Mouse (Mus musculus) midbrain, embryonic 10.5 days (tissue): ENCODE results near the gene Esam. TPM values are rescaled to one million over a fixed set of nuclear protein-coding genes. Genes with fewer than 3 reads are reported as not detected.

Experiments used
- DNase-seq: peaks from one replicate; pipeline ENCODE4 v3.0.0-alpha.2; 2017; ENCODE audit warnings: low spot score
- H3K27ac ChIP-seq: fragments of 300-500 bp; sonication (generic); replicated peaks from 2 replicates; pipeline ENCODE4 v1.5.1; 2016; ENCODE audit warnings: mild to moderate bottlenecking
- H3K27me3 ChIP-seq: fragments of 300-500 bp; sonication (generic); 2 replicates; pipeline ENCODE4 v1.6.1; 2016; ENCODE audit warnings: low read depth, mild to moderate bottlenecking; ENCODE audit not compliant: poor library complexity, severe bottlenecking
- H3K36me3 ChIP-seq: fragments of 300-500 bp; sonication (generic); 2 replicates; pipeline ENCODE4 v1.6.1; 2016; ENCODE audit warnings: mild to moderate bottlenecking, moderate library complexity
- H3K4me1 ChIP-seq: fragments of 300-500 bp; sonication (generic); 2 replicates; pipeline ENCODE4 v1.6.1; 2016
- H3K4me3 ChIP-seq: fragments of 300-500 bp; sonication (generic); 2 replicates; pipeline ENCODE4 v1.5.1; 2016; ENCODE audit warnings: mild to moderate bottlenecking, moderate library complexity
- H3K9me3 ChIP-seq: fragments of 300-500 bp; sonication (generic); replicated peaks from 2 replicates; pipeline ENCODE4 v1.6.1; 2016; ENCODE audit warnings: mild to moderate bottlenecking
- WGBS: fragments of 180-500 bp; shearing (Covaris S2); methylation state at CpG from one replicate; pipeline ENCODE4 v1.1.7; 2016; 5-methylcytosine and 5-hydroxymethylcytosine counted together
- polyA plus RNA-seq: library from polyadenylated mRNA; unstranded; fragments of >200 nt; fragmentation: Nextera tagmentation; extraction: Ambion mirVana; gene quantifications from 2 replicates; pipeline ENCODE4 v1.2.1, GENCODE M21; 2016

The Esam gene
- polyA plus RNA-seq, 1 experiment from 2014 or later: 31.5 TPM

DNA sequence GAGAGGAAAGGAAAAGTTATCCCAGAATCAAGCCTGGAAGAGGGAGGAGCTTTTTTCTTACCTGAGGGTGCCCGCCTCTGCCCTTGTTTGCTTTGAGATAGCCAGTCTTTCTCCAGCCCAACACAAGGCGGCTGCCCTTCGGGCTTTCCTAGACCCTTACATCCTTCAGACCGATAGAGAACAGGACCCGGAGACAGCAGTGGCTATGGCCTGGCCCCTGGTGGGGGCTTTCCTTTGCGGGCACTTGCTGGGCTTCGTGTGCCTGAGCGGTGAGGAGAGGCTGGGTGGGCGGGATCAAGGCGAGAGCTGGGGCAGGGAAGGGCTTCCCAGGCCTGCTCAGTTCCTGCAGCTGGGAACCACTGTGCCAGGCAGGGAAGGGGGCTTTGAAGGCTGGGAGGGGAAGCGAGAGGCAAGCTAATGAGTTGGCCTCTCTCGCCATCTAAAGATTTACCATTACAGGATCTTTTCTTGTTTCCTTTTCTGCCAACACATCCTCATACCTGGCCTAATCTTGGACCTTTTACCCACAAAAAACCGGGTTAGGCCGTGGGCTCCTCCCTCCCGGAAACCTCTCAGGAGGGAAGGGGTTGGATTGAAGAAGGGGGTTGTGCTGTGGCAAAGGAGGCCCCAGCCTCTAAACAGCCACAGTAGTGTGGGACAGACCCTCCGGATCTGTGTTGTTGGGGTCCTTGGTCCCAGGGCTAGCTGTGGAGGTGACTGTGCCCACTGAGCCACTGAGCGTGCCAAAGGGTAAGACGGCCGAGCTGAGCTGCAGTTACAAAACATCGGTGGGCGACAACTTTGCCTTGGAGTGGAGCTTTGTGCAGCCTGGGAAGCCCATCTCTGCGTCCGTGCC lies 11.5 kb downstream of the Esam start, which contains the start of gene Vsig2:
Gene Vsig2, plus strand, starts transcription at position 86 of the 856 bp plus-strand sequence.
- Histone ChIP-seq H3K27me3 (peaks cover 79% of the 10 kb centered on the region), H3K9me3 (no peaks in the 10 kb centered on the region), H3K4me1 (peaks cover 11% of the 10 kb centered on the region), H3K27ac (no peak within 1 kb of the TSS), H3K36me3 (no peaks in the 10 kb centered on the region), H3K4me3 (no peak within 1 kb of the TSS)
- WGBS: 49% methylated on average over 23 of the region's 23 CpGs
- DNase-seq: no peak

DNA sequence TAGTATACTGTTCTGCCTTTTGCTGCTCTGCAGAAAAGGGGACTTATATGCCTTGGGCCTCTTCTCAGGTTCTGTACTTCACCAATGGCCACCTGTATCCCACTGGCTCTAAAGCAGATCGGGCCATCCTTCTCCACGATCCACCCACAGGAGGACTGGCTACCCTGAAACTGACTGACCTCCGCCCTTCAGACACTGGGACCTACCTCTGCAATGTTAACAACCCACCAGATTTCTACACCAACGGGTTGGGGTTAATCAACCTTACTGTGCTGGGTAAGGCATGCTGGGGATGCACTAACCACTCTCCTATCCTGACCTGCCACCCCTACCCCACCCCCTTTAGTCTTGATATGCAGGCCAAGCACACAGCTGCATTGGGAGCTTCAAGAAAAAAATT lies 12.3 kb downstream of the Esam start:
- Histone ChIP-seq H3K4me1 (peaks cover 19% of the 10 kb centered on the region), H3K36me3 (no peaks in the 10 kb centered on the region), H3K27ac (no peak overlapping the region), H3K4me3 (no peak overlapping the region), H3K9me3 (no peaks in the 10 kb centered on the region), H3K27me3 (peaks cover 84% of the 10 kb centered on the region)
- no peak for DNase-seq
- 87% methylated on average over 4 of the region's 4 CpGs for WGBS

DNA sequence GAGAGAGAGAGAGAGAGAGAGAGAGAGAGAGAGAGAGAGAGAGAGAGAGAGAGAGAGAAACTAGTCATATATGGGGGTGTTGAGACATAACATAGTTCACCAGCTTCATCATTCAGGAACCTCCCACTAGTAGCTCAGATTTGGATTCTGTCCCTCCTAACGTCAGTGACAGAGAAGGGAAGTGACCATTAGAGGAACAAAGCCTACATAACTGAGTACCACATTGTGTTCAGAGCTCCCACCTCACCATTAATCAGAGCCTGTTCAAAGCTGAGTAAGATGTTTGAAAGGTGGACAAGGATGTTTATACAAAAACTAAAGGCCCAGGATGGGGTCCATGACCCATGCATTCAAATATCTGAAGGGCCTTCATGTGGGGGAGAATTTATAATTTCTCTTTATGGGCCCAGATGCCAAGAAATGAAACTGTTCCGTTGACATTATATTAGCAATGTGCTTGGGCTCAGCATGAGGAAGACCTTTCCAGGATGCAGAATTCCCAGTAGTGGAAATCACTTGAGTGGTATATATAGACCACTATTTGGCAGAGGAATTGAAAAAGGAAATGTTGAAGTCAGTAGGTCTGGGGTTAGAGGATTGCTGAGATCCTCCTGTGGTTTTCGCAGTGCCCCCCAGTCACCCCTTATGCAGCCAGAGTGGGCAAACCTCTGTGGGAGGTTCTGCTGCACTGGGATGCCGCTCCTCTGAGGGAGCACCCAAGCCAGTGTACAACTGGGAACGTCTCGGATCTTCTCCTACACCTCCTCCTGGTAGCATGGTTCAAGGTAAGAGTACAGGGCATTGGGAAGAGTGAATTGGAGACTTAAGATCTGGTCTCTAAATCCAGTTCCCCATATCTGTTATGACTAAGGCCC lies 13.1 kb downstream of the Esam start:
- H3K4me3 ChIP-seq: no peak overlapping the region
- H3K9me3 ChIP-seq: no peaks in the 10 kb centered on the region
- no peaks in the 10 kb centered on the region for H3K36me3 ChIP-seq
- no peak for DNase-seq
- H3K27ac ChIP-seq: no peak overlapping the region
- WGBS: 87% methylated on average over 6 of the region's 6 CpGs
- peaks cover 26% of the 10 kb centered on the region for H3K4me1 ChIP-seq
- H3K27me3 ChIP-seq: peaks cover 91% of the 10 kb centered on the region

DNA sequence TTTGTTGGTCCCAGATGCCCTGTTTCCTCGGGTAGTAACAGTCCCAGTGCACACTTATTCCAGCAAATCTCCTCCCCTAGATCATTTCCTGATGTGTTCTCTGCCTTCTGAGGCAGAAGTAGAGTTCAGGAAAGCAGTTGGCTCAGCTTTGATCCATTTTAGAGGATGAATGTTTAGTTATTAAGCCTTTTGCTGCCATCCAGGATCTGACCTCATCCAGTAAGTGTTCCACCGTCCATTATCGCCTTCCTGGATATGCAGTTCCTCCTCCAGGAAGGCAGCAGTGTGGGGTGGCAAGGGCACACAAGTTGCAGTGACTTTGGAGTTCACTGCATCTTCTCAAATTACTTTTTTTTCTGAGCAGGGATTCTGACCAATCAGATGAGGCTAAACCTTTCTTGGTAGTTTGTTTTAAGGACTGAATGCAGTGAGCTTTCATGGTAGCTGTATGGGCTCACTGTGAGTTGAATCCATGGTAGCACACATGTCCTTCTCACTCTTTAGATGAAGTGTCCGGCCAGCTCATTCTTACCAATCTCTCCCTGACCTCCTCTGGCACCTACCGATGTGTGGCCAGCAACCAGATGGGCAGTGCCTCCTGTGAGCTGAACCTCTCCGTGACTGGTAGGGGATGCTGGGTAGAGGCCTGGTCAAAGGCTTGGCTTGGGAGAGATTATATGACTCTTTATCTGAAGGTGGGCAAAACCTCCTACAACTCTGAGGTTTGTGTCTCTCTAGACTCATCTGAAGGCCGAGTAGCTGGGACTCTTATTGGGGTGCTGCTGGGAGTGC lies 14.2 kb downstream of the Esam start:
- H3K4me3 ChIP-seq: no peak overlapping the region
- 73% methylated on average over 7 of the region's 7 CpGs for WGBS
- no peak for DNase-seq
- no peaks in the 10 kb centered on the region for H3K9me3 ChIP-seq
- H3K27me3 ChIP-seq: peaks cover 98% of the 10 kb centered on the region
- no peak overlapping the region for H3K27ac ChIP-seq
- H3K36me3 ChIP-seq: no peaks in the 10 kb centered on the region
- H3K4me1 ChIP-seq: peaks cover 27% of the 10 kb centered on the region

DNA sequence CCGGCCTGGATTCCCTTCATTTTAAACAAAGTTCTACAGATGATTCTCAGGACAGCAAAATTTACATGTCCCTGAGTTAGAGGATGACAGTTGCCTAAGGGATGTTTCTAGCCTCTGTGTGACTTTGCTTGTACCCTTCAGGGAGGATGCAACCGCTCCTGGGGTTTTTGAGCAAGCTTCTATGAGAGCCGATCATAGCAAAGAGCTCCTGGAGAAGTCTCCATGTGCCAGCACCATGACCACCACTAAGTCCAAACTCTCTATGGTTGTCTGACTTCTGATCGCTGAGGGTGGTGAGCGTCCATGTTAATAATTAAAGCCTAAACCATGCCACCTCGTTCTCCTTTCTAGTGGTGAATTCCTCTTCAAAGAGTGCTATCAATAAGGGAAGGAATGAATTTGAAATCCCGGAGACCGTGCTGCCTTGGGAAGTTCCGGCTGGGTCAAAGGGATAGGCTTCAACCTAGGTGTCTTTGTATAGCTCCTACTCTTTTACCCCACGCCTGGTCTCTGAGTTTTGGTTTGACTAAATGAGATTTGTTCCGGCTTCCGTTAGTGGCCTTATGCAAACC lies 16.1 kb downstream of the Esam start:
- Histone ChIP-seq H3K36me3 (no peaks in the 10 kb centered on the region), H3K9me3 (no peaks in the 10 kb centered on the region), H3K4me3 (peak overlapping the region; percentile 47), H3K4me1 (peaks cover 27% of the 10 kb centered on the region), H3K27me3 (peaks cover 100% of the 10 kb centered on the region), H3K27ac (no peak overlapping the region)
- WGBS: 31% methylated on average over 12 of the region's 12 CpGs
- peak; percentile 22 for DNase-seq

DNA sequence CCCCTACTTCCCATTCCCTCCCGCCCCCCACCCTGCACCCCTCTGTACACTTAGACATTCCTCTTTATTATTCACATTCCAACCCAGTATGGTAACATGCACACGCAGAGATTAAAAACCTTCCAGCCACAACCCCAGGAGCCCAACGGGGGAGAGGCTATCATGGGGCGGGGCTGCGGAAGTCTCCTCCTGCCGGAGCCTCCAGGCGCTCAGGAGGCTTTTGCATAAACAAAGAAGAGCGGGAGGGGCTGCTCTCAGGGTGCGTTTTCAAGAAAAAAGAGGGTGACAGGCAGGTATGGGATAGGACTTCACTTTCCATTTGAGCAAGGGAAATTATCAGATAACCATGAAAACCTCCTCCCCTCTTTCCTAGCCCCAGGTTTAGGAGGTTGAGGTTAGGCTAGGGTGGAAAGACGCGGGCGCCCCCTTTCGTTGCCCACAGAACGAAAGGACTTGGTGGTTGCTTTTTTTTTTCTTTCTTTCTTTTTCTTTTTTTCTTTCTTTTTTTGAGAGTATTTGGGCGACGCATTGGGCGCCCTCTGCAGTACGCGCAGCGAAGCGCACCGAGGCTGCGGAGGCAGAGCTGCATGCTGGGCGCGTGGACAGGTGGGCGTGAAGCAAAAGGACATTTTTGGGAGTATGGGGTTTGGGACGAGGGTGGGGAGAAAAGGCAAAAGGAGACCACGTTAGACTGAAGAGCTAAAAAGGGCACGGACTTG lies 16.7 kb downstream of the Esam start:
- no peaks in the 10 kb centered on the region for H3K9me3 ChIP-seq
- H3K36me3 ChIP-seq: no peaks in the 10 kb centered on the region
- WGBS: under 1% methylated on average over 29 of the region's 29 CpGs
- H3K4me3 ChIP-seq: peak overlapping the region; percentile 47
- peak; percentile 65 for DNase-seq
- peaks cover 100% of the 10 kb centered on the region for H3K27me3 ChIP-seq
- H3K27ac ChIP-seq: no peak overlapping the region
- peaks cover 24% of the 10 kb centered on the region for H3K4me1 ChIP-seq

DNA sequence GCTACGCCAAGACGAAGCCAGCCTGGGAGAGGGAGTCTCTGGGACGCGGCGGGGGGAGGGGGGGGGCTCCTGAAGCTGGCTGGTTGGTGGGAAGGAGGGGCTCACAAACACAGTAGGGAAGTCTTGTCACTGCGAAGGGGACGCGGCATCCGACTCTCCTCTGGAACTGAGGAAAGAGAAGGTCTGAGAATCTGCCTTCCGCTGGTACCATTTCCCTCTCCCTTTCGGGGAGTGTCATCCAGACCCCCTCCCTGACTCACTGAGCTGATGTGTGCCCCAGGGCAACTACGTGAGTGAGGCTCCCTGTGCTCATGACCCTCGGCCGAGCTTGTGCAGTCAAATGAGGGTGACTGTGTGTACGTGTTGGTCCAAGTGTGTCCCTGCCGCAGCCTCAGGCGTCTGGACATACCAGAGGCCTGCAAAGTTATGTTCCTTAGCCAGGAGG lies 17.3 kb downstream of the Esam start:
- no peak overlapping the region for H3K27ac ChIP-seq
- H3K4me3 ChIP-seq: peak overlapping the region; percentile 47
- WGBS: 4% methylated on average over 17 of the region's 17 CpGs
- H3K9me3 ChIP-seq: no peaks in the 10 kb centered on the region
- no peaks in the 10 kb centered on the region for H3K36me3 ChIP-seq
- peaks cover 100% of the 10 kb centered on the region for H3K27me3 ChIP-seq
- peaks cover 24% of the 10 kb centered on the region for H3K4me1 ChIP-seq
- peak; percentile 29 for DNase-seq

DNA sequence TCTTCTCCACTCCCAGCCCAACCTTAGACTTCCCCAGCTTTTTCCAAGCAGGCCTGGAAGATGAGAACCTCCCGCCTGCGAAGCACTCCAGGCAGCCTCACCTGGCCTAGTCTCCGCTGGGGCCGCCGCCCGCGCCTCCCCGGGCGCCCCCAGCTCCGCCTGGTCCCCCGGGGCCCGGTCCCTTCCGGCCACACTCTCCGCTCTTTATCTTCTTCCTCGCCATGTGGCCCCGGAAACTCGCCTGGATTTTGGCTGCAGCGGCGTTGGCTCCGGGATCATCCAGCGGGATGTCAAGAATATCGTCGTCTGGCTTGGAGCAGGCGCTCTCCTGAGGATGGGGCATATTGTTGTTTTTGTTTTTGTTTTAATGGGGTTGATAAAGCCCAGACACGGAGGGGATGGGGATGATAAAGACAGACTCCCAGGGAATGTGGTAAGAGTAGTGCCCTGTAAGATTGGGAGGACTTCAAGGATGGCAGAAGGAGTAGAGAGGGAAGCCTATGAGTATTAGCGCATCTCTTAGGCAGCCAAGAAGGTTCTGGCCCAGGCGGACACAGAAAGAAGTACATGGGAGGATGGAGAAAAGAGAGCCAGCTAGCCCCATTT lies 18.1 kb downstream of the Esam start:
- Histone ChIP-seq H3K4me3 (peak overlapping the region; percentile 34), H3K9me3 (no peaks in the 10 kb centered on the region), H3K4me1 (peaks cover 24% of the 10 kb centered on the region), H3K27ac (no peak overlapping the region), H3K27me3 (peaks cover 100% of the 10 kb centered on the region), H3K36me3 (no peaks in the 10 kb centered on the region)
- 3% methylated on average over 27 of the region's 27 CpGs for WGBS
- DNase-seq: peak; percentile 37

DNA sequence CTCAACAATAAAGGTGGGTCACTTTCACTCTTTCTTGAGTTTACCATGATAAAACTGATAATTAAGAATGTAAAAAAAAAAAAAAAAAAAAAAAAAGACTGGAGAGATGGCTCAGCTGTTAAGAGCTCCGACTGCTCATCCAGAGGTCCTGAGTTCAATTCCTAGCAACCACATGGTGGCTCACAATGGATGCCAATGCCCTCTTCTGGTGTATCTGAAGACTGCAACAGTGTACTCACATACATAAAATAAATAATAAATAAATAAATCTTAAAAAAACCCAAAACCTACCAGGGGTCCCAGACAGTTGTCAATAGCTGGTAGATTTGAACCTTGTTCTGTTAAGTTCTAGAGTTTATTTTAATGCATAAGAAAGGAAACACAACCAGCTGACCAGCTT lies 19.0 kb downstream of the Esam start:
- Histone ChIP-seq H3K27me3 (peaks cover 100% of the 10 kb centered on the region), H3K4me3 (no peak overlapping the region), H3K27ac (no peak overlapping the region), H3K36me3 (no peaks in the 10 kb centered on the region), H3K9me3 (no peaks in the 10 kb centered on the region), H3K4me1 (peaks cover 27% of the 10 kb centered on the region)
- 78% methylated on average over 1 of the region's 1 CpGs for WGBS
- DNase-seq: no peak

DNA sequence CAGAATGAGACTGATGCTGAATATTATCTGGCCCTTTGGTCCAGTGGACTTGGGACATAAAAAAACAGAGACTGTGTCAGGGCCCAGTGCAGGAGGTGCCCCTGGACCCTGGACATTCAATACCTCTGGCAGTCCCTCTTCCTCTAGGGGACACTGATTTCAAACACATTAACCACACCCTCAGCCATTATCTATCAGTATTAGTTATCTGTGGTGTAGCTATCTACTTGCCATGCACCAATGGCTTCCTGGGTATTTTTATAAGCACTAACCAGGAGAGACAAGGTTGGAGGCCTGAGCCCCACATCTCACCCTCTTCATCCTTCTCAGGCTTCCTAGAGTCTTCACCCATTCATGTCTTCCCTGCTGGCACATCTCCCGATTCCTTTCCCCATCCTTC lies 22.6 kb downstream of the Esam start:
- DNase-seq: no peak
- Histone ChIP-seq H3K4me3 (no peak overlapping the region), H3K36me3 (no peaks in the 10 kb centered on the region), H3K27ac (no peak overlapping the region), H3K4me1 (peaks cover 30% of the 10 kb centered on the region), H3K9me3 (no peaks in the 10 kb centered on the region), H3K27me3 (peaks cover 100% of the 10 kb centered on the region)
- 31% methylated on average over 1 of the region's 1 CpGs for WGBS

DNA sequence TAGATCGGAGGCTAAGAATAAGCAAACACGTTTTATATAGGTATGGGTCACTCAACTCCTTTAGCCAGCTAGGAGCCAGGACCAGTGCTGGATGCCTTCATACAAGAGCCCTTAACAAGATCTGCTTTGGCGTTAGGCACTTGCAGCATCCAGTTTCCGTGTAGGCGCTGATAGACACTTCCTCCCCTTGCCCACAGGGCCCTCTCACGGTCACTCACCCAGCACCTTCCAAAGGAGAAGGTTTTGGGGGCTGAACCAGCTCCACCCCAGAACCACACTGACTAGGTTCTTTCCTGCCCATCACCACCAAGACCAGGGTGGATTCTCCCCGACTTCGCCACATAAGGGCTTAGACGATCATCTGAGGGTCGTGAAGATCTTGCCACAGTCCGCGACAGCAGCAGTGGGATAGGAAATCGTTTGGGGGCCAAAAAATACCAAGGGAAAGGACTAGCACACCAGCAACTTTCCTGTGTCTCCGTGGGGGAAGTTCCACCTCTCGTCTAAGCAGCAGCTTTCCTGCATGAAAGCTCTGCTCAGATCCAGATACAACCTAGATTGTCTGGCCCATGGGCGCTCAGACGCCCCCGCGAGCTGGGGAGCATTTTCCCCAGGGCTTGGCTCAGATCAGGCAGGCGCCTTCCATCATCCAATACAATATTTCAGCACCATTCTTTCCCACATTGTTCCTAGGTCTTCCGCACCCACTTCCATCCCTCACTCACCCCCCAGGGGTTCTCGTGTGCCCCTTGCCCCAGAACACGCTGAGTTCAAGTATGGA lies 24.1 kb downstream of the Esam start:
- 2% methylated on average over 23 of the region's 23 CpGs for WGBS
- Histone ChIP-seq H3K27me3 (peaks cover 100% of the 10 kb centered on the region), H3K27ac (no peak overlapping the region), H3K9me3 (no peaks in the 10 kb centered on the region), H3K36me3 (no peaks in the 10 kb centered on the region), H3K4me1 (peaks cover 28% of the 10 kb centered on the region), H3K4me3 (peak overlapping the region; percentile 58)
- DNase-seq: peak; percentile 33
